Mouse (Mus musculus): Measurements from ENCODE around the gene B9d1.

Gene B9d1

DNA sequence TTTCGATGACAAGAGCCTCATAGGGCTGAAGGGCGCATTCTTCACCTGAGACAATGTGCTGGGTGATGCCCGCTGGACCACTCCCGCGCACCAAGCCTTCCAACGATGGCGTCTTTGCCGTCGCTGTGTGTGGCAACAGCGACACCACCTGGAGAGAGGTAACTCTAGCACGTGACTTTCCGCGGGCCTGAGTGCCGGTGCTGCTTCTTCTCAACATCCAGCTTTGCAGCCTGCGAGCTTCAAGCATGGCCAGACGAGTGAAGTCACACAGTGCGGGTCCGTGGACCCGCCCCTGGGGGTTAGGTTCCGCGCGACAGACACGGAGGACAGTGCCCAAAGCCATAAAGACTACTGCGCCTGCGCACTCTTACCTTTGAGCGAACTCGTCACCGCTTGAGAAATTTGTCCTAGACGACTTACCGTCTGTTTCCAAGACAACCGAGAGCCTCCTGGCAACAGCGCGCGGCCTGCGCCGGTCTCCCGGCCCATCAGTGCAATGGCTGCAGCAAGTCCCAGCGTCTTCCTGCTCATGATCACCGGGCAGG, at the start of gene B9d1:
TSS of gene B9d1 (plus strand) at position 432 of the 545 bp plus-strand sequence.
- DNase-seq (ENCODE audit: low read depth, low spot score), result peak; percentile 99

GRCm38 (mm10) chr11:61464071-61464470, 40.9 kb upstream of the B9d1 start:
- no peak for DNase-seq (ENCODE audit: low read depth, low spot score)

DNA sequence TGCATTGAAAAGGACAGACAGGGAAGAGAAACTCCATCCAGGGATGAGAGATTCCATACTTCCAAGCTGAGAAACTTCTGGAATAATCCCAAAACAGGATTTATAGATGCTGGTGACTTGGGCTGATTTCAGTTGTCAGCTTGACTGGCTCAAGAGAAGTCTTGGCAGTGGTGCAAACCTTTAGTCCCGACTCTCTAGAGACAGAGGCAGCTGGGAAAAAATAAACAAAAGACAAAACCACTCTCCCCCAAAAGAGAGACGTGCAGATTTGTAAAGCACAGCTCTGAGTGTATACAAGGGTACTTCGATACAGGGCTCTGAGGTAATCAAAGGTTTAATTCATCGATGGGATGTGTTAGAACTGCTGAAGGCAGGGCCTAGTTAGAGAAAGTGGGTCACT, 39.5 kb upstream of the B9d1 start:
- DNase-seq (ENCODE audit: low read depth, low spot score), result no peak

DNA sequence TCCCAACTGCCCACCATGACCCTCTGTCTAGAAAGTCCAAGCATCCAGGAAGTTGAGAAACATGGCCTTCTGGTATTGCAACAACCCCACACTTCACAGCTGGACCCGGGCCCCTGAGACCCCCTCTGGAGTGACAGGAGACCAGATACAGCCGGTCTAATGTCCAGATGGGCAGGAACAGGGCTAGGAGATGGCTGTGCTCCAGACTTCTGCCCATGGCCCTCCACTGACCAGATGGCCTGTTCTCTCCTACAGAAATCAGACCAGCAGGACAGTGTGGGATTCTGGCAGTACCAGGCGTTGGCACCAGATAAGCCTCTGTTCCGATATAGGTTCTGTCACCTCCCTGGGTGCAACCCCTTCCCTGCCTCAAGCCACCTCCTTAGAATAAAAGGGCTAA, 36.4 kb upstream of the B9d1 start:
- no peak for DNase-seq (ENCODE audit: low read depth, low spot score)

GRCm38 (mm10) chr11:61469317-61469917, 35.5 kb upstream of the B9d1 start:
- DNase-seq (ENCODE audit: low read depth, low spot score), result no peak

DNA sequence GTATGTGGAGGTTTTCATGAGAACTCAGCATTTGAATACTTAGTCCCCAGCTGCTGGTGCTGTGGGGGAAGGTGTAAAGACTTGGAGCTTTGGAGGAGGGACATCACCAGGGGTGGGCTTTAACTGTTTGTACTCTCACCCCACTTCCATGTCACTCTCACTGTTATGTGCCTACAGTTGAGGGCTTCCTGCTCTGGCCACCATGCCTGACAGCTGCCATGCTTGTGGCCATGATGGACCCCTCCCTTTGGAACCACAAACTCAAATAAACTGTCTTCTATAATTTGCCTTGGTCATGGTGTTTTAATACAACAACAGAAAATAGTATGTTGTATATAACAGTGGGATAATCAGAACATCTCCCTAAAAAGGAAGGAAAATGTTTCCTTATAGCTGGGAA, 34.1 kb upstream of the B9d1 start:
- DNase-seq (ENCODE audit: low read depth, low spot score), result no peak

GRCm38 (mm10) chr11:61473630-61474029, 31.3 kb upstream of the B9d1 start:
- no peak for DNase-seq (ENCODE audit: low read depth, low spot score)

- DNase-seq (ENCODE audit: low read depth, low spot score), result no peak
These were observed 28.1 kb upstream of the B9d1 start for GRCm38 (mm10) chr11:61476786-61477382.

GRCm38 (mm10) chr11:61477566-61478508, 27.1 kb upstream of the B9d1 start:
- no peak for DNase-seq (ENCODE audit: low read depth, low spot score)

DNA sequence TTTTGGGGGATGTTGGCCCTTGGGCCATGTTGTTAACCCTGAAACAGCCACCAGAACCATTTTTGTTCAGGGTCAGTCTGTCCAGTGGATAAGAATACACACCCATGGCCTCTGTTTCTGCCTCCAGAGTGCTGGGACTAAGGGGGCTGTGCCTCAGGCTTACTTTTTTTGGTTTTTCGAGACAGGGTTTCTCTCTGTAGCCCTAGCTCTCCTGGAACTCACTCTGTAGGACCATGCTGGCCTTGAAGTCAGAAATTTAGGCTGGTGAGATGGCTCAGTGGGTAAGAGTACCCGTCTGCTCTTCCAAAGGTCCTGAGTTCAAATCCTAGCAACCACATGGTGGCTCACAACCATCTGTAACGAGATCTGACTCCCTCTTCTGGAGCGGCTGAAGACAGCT, 26.2 kb upstream of the B9d1 start:
- no peak for DNase-seq (ENCODE audit: low read depth, low spot score)

DNA sequence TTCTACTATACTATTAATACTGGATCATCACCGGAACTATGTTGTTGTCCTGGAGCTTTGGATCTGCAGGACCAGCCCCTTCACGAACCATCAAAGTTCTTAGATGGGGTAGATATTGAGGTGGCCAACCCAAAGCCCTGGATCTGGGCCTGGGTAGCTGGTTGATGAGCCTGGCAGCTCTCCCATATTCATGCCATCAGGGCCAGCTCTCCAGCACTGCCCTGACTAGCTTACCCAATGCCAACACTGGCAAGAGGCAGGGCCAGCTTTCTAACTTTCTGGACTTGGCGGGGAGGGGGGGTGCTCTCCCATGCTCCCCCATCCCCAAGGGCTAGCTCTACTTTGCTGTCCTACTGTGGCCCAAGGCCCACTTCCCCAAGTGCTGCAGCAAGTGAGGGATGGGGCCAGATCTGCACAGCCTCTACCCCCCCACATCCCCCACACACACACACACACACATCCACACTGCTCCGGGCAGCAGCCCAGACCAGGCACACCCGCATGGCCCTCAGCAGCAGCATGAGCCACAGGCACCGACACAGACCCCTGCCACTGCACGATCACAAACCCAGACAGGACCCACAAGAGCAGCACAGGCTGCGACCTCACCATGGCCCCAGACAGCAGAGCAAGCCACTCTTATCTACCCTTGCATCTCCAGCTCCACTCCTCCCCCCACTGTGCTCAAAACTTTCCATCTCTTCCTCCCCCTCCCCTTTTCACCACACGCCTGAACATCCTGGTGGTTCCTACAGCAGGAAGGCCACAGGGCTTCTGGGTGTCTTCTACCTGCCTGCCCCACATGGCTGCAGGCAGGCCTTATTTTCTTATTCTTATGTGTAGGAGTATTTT, 23.5 kb upstream of the B9d1 start:
- DNase-seq (ENCODE audit: low read depth, low spot score), result no peak

DNA sequence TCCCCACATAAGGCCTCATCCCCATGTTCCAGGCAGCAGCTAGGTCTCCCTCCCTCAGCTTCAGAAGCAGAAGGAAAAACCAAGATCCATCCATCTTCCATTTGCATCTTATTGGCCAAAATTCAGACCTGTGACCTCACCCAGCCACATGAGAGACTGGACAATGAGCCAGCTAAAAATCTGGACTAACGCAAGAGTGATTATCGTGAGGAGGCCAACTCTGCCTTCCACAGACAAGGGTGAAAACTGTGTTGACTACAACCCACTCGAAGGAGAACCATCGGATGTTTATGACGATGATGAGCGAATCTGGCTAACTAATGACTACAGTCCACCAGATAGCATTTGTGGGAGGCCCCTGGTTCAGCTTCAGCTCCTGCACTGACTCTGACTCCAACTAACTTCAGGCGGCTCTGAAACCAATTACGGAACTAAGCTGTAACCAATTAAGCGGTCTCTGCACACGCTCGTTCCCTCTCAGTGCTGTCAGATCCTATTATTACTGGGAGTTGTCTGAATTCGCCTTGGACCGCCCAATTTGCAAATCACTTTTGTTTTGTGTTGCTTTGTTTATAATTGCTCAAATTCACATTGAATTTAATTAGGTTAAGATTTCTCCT, 21.6 kb upstream of the B9d1 start:
- DNase-seq (ENCODE audit: low read depth, low spot score), result no peak

DNA sequence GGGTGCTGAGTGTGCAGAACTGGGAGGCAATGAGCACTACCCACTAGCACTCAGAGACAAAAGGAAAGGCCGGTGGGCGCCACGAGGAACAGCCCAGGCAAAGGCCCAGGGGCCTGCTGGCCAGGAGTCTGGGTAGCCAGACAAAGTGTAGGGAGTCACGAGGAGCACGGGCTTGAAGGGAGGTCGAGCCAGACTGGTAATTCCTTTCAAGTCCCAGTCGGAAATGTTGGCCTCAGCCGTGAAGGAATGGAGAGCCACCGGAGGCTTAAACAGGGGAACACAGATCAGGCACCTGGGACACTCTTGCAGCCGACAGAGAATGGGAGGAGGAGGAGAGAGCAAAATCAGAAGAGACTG, 20.7 kb upstream of the B9d1 start:
- DNase-seq (ENCODE audit: low read depth, low spot score), result no peak

DNA sequence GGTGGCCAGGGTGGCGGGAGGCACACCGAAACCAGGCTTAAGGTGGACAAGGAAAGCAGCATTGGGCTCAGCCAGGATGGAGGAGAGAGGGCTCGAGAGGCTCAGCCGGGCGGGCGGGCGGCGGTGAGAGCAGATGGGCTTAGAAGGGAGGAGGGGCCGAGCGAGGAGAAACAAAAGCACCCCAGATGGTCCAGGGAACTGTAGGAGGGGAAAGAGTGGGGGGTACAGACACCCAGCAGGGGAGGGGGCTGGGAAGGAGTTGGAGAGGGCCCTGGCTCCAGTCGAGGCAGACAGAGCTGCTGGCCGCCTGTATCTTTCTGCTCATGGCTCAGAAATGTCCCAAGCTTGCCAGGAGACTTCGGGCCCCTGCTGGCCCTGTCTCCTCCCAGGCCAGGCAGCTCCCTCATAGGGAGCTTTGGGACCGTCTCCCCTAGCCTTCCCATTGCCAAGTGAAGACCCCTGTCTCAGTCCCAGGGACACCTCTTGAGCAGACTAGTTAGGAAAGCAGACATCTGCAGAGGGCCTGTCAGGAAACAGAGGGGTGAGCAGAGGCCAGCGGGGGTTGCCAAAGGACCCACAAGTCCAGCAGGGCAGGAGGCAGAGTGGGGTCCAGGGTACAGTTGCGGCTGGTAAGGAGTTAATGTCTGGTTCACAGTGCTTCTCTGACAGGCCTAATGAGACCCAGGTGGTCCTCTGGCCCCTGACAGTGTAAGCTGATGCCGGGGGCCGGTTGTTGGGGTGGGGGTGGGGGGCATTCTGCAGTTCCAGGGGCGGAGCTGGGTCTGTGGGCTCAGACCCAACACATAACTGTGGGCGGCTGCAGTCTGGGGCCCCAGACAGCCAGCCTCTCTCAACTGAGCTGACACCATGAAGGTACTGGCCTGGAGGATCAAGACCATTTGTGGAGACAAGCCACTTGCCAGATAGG, 20.1 kb upstream of the B9d1 start, which contains the start of gene Mfap4:
TSS of gene Mfap4 (plus strand) at position 819 of the 928 bp plus-strand sequence.
- DNase-seq (ENCODE audit: low read depth, low spot score), result no peak

- DNase-seq (ENCODE audit: low read depth, low spot score), result no peak
These were observed 19.1 kb upstream of the B9d1 start for GRCm38 (mm10) chr11:61485541-61486457.

DNA sequence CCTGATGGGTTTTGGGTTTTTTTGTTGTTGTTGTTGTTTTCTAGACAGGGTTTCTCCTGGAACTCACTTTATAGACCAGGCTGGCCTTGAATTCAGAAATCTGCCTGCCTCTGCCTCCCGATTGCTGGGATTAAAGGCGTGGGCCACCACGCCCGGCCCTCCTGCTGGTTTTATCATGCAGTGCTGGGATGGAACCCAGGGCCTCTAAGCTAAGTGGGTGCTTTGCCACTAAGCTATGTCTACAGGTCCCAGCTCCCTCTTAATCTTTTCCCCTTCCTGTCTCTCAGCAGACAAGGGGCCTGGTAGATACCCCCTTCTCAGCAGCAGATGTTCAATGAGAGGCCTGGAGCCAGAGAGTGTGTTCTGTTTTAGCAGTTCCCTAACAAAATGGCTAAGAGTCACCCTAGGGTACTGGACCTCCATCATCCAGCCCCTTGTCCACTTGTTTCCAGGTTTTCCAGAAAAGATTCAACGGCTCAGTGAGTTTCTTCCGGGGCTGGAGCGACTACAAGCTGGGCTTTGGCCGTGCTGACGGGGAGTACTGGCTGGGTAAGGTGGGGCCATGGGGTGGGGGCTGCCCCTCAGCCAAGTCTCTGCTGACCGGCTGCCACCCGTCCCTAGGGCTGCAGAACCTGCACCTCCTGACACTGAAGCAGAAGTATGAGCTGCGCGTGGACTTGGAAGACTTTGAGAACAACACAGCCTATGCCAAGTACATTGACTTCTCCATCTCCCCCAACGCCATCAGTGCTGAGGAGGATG, 18.3 kb upstream of the B9d1 start:
- no peak for DNase-seq (ENCODE audit: low read depth, low spot score)

GRCm38 (mm10) chr11:61487401-61487800, 17.5 kb upstream of the B9d1 start:
- DNase-seq (ENCODE audit: low read depth, low spot score), result no peak

DNA sequence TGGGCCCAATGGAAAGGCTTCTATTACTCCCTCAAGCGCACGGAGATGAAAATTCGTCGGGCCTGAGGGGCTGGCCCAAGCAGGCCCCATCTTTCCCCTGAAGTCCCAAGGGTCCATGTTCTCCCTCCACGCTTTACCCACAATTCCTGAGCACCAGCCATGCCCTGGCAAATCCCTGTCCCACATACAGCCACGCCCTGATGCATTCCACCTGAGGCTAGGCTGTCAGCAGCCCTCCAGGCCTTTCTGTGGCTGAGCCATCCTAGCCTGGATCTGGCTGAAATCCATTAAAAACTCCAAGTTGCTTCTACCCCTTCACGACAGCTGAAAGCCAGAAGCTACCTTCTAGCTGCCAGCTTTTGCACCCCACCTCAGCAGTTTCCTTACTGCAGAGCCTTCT, 17.0 kb upstream of the B9d1 start:
- no peak for DNase-seq (ENCODE audit: low read depth, low spot score)
